Mouse (Mus musculus) midbrain, postnatal 0 days (tissue): Measurements from ENCODE around the gene Slc11a2. TPM values are rescaled to one million over a fixed set of nuclear protein-coding genes. Genes with fewer than 3 reads are reported as not detected.

ENCODE experiments used
- ATAC-seq: fragments of 200-750 bp; cut with Nextera tagmentation; 2 replicates; pipeline ENCODE4 v1.8.0; 2017; ENCODE audit warnings: moderate number of reproducible peaks, mild to moderate bottlenecking, moderate TSS enrichment, moderate library complexity; ENCODE audit not compliant: low FRiP score
- DNase-seq: peaks from one replicate; pipeline ENCODE4 v3.0.0-alpha.2; 2015; ENCODE audit warnings: low spot score
- H3K27ac ChIP-seq: fragments of 300-500 bp; sonication (generic); 2 replicates; pipeline ENCODE4 v1.5.1; 2014; ENCODE audit warnings: low read depth, mild to moderate bottlenecking, low read length, mixed read lengths
- H3K27me3 ChIP-seq: fragments of 300-500 bp; sonication (generic); 2 replicates; pipeline ENCODE4 v1.6.1; 2014; ENCODE audit warnings: low read length, control low read depth, mixed read lengths; ENCODE audit not compliant: insufficient read depth
- H3K36me3 ChIP-seq: fragments of 300-500 bp; sonication (generic); 2 replicates; pipeline ENCODE4 v1.6.1; 2014; ENCODE audit warnings: low read length, control low read depth, mixed read lengths; ENCODE audit not compliant: insufficient read depth
- H3K4me1 ChIP-seq: fragments of 300-500 bp; sonication (generic); 2 replicates; pipeline ENCODE4 v1.6.1; 2014; ENCODE audit warnings: mild to moderate bottlenecking, control low read depth, antibody characterized with exemption, low read length, mixed read lengths; ENCODE audit not compliant: insufficient read depth
- H3K4me2 ChIP-seq: fragments of 300-500 bp; sonication (generic); 2 replicates; pipeline ENCODE4 v1.6.1; 2014; ENCODE audit warnings: low read depth, mild to moderate bottlenecking, low read length, mixed read lengths; ENCODE audit not compliant: poor library complexity, severe bottlenecking
- H3K4me3 ChIP-seq: fragments of 300-500 bp; sonication (generic); 2 replicates; pipeline ENCODE4 v1.5.1; 2014; ENCODE audit warnings: low read depth, mild to moderate bottlenecking, low read length, moderate library complexity
- H3K9ac ChIP-seq: fragments of 300-500 bp; sonication (generic); replicated peaks from 2 replicates; pipeline ENCODE4 v1.6.1; 2014; ENCODE audit warnings: mild to moderate bottlenecking, low read length, moderate library complexity, mixed read lengths; ENCODE audit not compliant: poor library complexity, severe bottlenecking
- H3K9me3 ChIP-seq: fragments of 300-500 bp; sonication (generic); 2 replicates; pipeline ENCODE4 v1.6.1; 2016; ENCODE audit warnings: low read length, control low read depth
- CTCF ChIP-seq: IDR thresholded peaks from 2 replicates; pipeline ENCODE4 v1.5.1; 2016; ENCODE audit warnings: antibody characterized with exemption, mild to moderate bottlenecking
- WGBS: fragments of 180-500 bp; shearing (Covaris S2); extraction: QIAGEN DNeasy Blood & Tissue Kit; methylation state at CpG from one replicate; pipeline ENCODE4 v1.1.7; 2014; 5-methylcytosine and 5-hydroxymethylcytosine counted together
- polyA plus RNA-seq: library from polyadenylated mRNA; unstranded; fragments of >200 nt; fragmentation: Nextera tagmentation; extraction: Ambion mirVana; gene quantifications from 2 replicates; pipeline ENCODE4 v1.2.1, GENCODE M21; 2015
- total RNA-seq: library from RNA; depleted of rRNA; stranded (reverse); fragments of >200 nt; gene quantifications from 2 replicates; pipeline ENCODE4 v1.2.3, GENCODE M21; 2014

Slc11a2 gene
- total and polyA plus RNA-seq, 2 experiments from 2014 or later: 23.6 to 34.4 TPM

DNA sequence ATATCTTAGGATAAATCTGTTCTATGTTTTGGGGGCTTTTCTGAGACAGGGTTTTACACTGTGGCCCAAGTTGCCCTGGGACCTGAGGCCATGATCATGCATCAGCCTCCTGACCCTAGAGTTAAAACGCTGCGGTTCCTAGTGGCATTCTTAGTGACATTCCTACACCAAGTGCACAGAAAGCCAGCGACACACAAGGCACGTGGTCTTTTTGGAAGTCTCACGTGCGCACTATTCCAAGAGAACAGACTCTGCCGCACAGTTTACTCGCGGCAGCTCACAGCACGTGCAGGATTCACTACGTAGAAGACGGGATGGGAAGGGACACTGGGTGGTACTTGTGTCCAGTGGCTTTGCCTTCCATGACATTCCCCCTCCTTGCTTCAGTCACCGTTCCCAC, 9.9 kb downstream of the Slc11a2 start:
- ATAC-seq (no peak), DNase-seq (no peak)
- no peak for TF ChIP-seq CTCF
- Histone ChIP-seq H3K27ac (no peak overlapping the region), H3K4me3 (no peak overlapping the region), H3K4me2 (no peak overlapping the region), H3K4me1 (0 out of 2 replicates have a peak, but pooled peaks cover under 1% of the 10 kb centered on the region), H3K9ac (no peak overlapping the region), H3K36me3 (peaks cover 9% of the 10 kb centered on the region; the same call in 1 of the 2 replicates), H3K9me3 (no peaks in the 10 kb centered on the region), H3K27me3 (no peaks in the 10 kb centered on the region)
- WGBS: 93% methylated on average over 13 of the region's 13 CpGs

DNA sequence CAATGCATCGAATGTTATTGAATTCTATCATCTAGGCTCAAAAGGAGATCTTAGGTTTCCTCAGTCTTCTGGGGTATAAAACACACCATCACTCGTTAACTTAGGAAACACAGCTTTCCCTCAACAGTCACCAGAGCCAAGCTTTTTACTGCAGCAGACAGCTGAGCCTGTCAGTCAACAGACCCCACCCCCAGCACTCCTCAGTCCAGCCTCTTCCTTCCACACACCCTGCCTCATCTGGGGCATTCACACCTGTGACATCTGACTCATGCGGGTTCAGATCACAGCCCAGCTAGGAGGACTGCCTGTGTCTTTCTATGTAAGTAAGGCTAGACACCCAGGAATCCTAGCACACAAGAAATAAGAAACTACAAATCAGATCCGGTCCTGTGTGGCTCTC, 10.9 kb downstream of the Slc11a2 start:
- Histone ChIP-seq H3K36me3 (peaks cover 11% of the 10 kb centered on the region), H3K4me3 (no peak overlapping the region), H3K4me2 (no peak overlapping the region), H3K27me3 (no peaks in the 10 kb centered on the region), H3K4me1 (no peaks in the 10 kb centered on the region), H3K27ac (no peak overlapping the region), H3K9me3 (no peaks in the 10 kb centered on the region), H3K9ac (no peak overlapping the region)
- no peak for TF ChIP-seq CTCF
- 75% methylated on average over 4 of the region's 4 CpGs for WGBS
- DNase-seq: no peak
- no peak for ATAC-seq

DNA sequence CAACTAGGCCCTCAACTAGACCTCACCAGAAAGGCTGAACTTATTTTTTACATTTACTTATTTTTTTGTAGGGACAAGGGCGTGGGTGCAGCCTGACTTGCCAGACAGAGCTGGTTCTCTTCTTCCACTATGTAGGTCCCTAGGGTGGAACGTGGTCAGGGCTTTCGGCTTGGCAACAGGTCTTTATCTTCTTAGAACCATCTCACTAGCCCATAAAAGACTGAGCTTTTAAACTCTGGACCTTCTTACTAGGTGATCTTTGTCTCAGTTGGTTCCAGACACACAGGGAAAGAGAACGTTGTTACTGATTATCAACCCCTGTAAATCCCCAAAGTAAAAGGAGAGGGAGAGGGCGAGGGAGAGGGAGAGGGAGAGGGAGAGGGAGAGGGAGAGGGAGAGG, 11.6 kb downstream of the Slc11a2 start:
- Histone ChIP-seq H3K27me3 (no peaks in the 10 kb centered on the region), H3K36me3 (peaks cover 14% of the 10 kb centered on the region), H3K9me3 (no peaks in the 10 kb centered on the region), H3K4me3 (no peak overlapping the region), H3K4me2 (no peak overlapping the region), H3K27ac (no peak overlapping the region), H3K9ac (no peak overlapping the region), H3K4me1 (no peaks in the 10 kb centered on the region)
- TF ChIP-seq CTCF: no peak
- no peak for DNase-seq
- no peak for ATAC-seq
- WGBS: 77% methylated on average over 4 of the region's 5 CpGs

DNA sequence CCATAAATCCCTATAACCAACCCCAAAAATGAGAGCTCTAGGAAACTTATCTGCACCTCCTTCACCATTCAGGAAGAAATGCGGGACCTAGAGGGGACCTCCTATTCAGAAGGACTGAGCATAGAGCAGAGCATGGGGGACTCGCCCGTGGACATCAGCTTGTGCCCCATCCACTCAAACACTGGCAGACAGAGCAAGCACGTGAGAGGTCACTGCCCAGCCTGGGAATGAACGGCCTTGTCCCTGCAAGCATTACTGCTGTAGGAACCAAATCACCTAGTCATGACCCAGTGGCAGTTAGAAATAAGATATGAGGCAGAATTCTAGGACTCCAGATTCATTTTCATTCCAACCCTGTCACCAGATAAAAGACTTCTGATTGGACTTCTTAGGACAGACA, 13.1 kb downstream of the Slc11a2 start:
- TF ChIP-seq CTCF: no peak
- no peak overlapping the region for H3K9ac ChIP-seq
- H3K4me1 ChIP-seq: no peaks in the 10 kb centered on the region
- no peak for DNase-seq
- no peaks in the 10 kb centered on the region for H3K27me3 ChIP-seq
- no peak overlapping the region for H3K4me2 ChIP-seq
- H3K9me3 ChIP-seq: no peaks in the 10 kb centered on the region
- 90% methylated on average over 5 of the region's 5 CpGs for WGBS
- H3K36me3 ChIP-seq: peaks cover 22% of the 10 kb centered on the region
- no peak overlapping the region for H3K27ac ChIP-seq
- no peak overlapping the region for H3K4me3 ChIP-seq
- no peak for ATAC-seq

DNA sequence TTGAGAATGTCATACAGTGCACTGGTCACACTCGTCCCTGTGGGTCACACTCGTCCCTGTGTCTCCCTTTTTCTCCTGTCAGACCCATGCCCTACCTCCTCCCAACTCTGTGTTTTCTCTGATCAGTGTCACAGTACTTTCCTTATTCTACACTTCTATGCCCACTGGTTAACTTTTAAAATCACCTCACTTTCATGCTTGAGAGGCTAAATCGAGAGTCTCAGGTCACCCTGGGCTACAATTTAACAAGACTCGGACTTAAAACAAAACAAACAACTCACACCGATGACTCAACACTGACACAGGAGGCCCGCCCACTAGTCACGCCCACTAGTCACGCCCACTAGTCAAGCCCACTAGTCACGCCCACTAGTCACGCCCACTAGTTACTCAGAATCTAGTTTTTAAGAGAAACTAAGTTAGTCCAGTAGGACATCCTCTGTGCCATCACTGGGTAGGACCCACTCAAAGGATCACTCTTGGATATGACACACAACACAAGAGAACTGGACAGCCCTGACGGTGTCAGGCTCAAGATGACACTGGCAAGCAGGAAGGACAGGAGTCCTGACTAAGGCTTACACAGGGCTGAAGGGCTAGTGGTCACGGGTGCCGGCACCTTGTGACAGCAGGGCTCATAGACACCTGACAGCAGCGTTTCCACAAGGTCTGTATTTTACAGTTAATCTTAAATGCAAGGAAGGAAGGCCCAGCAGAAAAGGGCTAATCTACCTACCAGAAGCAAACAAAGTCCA, 13.8 kb downstream of the Slc11a2 start:
- no peaks in the 10 kb centered on the region for H3K4me1 ChIP-seq
- H3K27ac ChIP-seq: no peak overlapping the region
- TF ChIP-seq CTCF: no peak
- 69% methylated on average over 14 of the region's 14 CpGs for WGBS
- peaks cover 22% of the 10 kb centered on the region for H3K36me3 ChIP-seq
- ATAC-seq (no peak), DNase-seq (no peak)
- no peak overlapping the region for H3K4me2 ChIP-seq
- no peaks in the 10 kb centered on the region for H3K9me3 ChIP-seq
- H3K27me3 ChIP-seq: no peaks in the 10 kb centered on the region
- H3K9ac ChIP-seq: no peak overlapping the region
- no peak overlapping the region for H3K4me3 ChIP-seq

DNA sequence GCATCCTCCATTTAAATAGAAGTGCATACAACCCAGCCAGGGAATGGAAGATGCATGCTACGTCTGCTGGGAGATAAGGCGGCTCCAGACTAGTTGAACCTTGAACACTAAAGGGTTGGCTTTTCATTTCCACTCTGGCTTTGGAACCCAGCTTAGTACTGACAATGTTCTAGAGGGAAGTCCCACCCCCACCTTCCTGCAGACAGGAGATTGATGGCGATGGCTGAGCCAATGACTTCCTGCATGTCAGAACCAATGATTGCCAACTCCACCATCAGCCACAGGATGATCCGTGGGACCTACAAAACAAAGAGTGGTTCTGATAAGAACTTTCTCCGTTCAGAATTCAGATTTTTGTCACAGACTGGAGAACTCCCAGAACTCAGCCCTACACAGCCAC, 18.8 kb downstream of the Slc11a2 start:
- Histone ChIP-seq H3K9ac (no peak overlapping the region), H3K9me3 (no peaks in the 10 kb centered on the region), H3K27me3 (no peaks in the 10 kb centered on the region), H3K4me2 (no peak overlapping the region), H3K4me1 (no peaks in the 10 kb centered on the region), H3K4me3 (no peak overlapping the region), H3K36me3 (peaks cover 54% of the 10 kb centered on the region), H3K27ac (no peak overlapping the region)
- no peak for DNase-seq
- TF ChIP-seq CTCF: no peak
- no peak for ATAC-seq
- 84% methylated on average over 5 of the region's 5 CpGs for WGBS
